Mouse (Mus musculus): Measurements from ENCODE around the gene Usp10. TPM values are rescaled to one million over a fixed set of nuclear protein-coding genes. Genes with fewer than 3 reads are reported as not detected.

The Usp10 gene
- polyA plus RNA-seq, 1 experiment, result 44.4 TPM

Other genes with a start within 250 kb of the Usp10 start
- gene Wfdc1, start 244.0 kb upstream of the Usp10 start, polyA plus RNA-seq (2012; rRNA removed), result 41.3 and 52.5 TPM in 2 replicates
- 0.38 and 0.49 TPM in 2 replicates for gene Atp2c2, start 210.4 kb upstream of the Usp10 start, polyA plus RNA-seq (2012; rRNA removed)
- 9.9 and 12.8 TPM in 2 replicates for gene Tldc1, start 131.9 kb upstream of the Usp10 start, polyA plus RNA-seq (2012; rRNA removed)
- 81.5 and 109 TPM in 2 replicates for gene Cotl1, start 69.8 kb upstream of the Usp10 start, polyA plus RNA-seq (2012; rRNA removed)
- gene Klhl36, start 48.1 kb upstream of the Usp10 start, polyA plus RNA-seq (2012; rRNA removed), result 23.8 and 26.3 TPM in 2 replicates
- 85.6 and 119 TPM in 2 replicates for gene Gm20388, start 481 bp downstream of the Usp10 start, polyA plus RNA-seq (2012; rRNA removed)
- 36.5 and 48.8 TPM in 2 replicates for gene Crispld2, start 82.1 kb downstream of the Usp10 start, polyA plus RNA-seq (2012; rRNA removed)
- gene Zdhhc7, start 191.1 kb downstream of the Usp10 start, polyA plus RNA-seq (2012; rRNA removed), result 53.0 and 62.2 TPM in 2 replicates
- gene 6430548M08Rik, start 203.8 kb downstream of the Usp10 start, polyA plus RNA-seq (2012; rRNA removed), result 17.9 and 19.8 TPM in 2 replicates

Measured in gonadal fat pad, adult 2 months (tissue).